Mouse (Mus musculus): ENCODE results near the gene Gm3159. TPM values are rescaled to one million over a fixed set of nuclear protein-coding genes. Genes with fewer than 3 reads are reported as not detected.
"Not testable (repeated sequence)": the region's sequence is repeated elsewhere in the genome, so short reads cannot be mapped to it uniquely, and the experiment has no call there.

Gm3159 gene
- not detected in 2 replicates for polyA plus RNA-seq (2015; fragmentation: Nextera tagmentation; extraction: Ambion mirVana)

GRCm38 (mm10) chr14:4397226-4397625 is at the start of gene Gm3159:
TSS of gene Gm3159 (plus strand) at chr14:4397526.
- ATAC-seq (replicated peaks; ENCODE audit: extremely low read depth, insufficient read depth, low FRiP score); H3K9me3 ChIP-seq (replicated peaks; ENCODE audit: control insufficient read depth, low read length); H3K4me1 ChIP-seq (ENCODE audit: control insufficient read depth, insufficient read depth, low read length); H3K9ac ChIP-seq (ENCODE audit: low read length); H3K4me2 ChIP-seq (ENCODE audit: low read depth, low read length); H3K36me3 ChIP-seq (ENCODE audit: control insufficient read depth, insufficient read depth); H3K4me3 ChIP-seq (ENCODE audit: low read length); H3K27ac ChIP-seq (ENCODE audit: low read length); H3K27me3 ChIP-seq (ENCODE audit: control insufficient read depth, insufficient read depth, low read length): not testable (repeated sequence)
- WGBS = 33% methylated on average over 1 of the region's 3 CpGs

- not testable (repeated sequence) for H3K4me2 ChIP-seq (ENCODE audit: low read depth, low read length); ATAC-seq (replicated peaks; ENCODE audit: extremely low read depth, insufficient read depth, low FRiP score); H3K9ac ChIP-seq (ENCODE audit: low read length); H3K27me3 ChIP-seq (ENCODE audit: control insufficient read depth, insufficient read depth, low read length); H3K36me3 ChIP-seq (ENCODE audit: control insufficient read depth, insufficient read depth); H3K4me1 ChIP-seq (ENCODE audit: control insufficient read depth, insufficient read depth, low read length); H3K9me3 ChIP-seq (replicated peaks; ENCODE audit: control insufficient read depth, low read length); H3K27ac ChIP-seq (ENCODE audit: low read length); H3K4me3 ChIP-seq (ENCODE audit: low read length)
- 94% methylated on average over 3 of the region's 3 CpGs for WGBS
Observed at GRCm38 (mm10) chr14:4368991-4369390, 28.3 kb upstream of the Gm3159 start.

GRCm38 (mm10) chr14:4369691-4370090 is 27.6 kb upstream of the Gm3159 start:
- H3K36me3 ChIP-seq (ENCODE audit: control insufficient read depth, insufficient read depth); H3K4me2 ChIP-seq (ENCODE audit: low read depth, low read length); H3K9me3 ChIP-seq (replicated peaks; ENCODE audit: control insufficient read depth, low read length); H3K4me1 ChIP-seq (ENCODE audit: control insufficient read depth, insufficient read depth, low read length); ATAC-seq (replicated peaks; ENCODE audit: extremely low read depth, insufficient read depth, low FRiP score); H3K27ac ChIP-seq (ENCODE audit: low read length); H3K27me3 ChIP-seq (ENCODE audit: control insufficient read depth, insufficient read depth, low read length); H3K4me3 ChIP-seq (ENCODE audit: low read length); H3K9ac ChIP-seq (ENCODE audit: low read length): not testable (repeated sequence)
- whole genome bisulfite sequencing = 49% methylated on average over 2 of the region's 3 CpGs

GRCm38 (mm10) chr14:4377871-4378270 is 19.5 kb upstream of the Gm3159 start:
- not testable (repeated sequence) for H3K9ac ChIP-seq (ENCODE audit: low read length); H3K27ac ChIP-seq (ENCODE audit: low read length); H3K27me3 ChIP-seq (ENCODE audit: control insufficient read depth, insufficient read depth, low read length); H3K4me1 ChIP-seq (ENCODE audit: control insufficient read depth, insufficient read depth, low read length); H3K9me3 ChIP-seq (replicated peaks; ENCODE audit: control insufficient read depth, low read length); ATAC-seq (replicated peaks; ENCODE audit: extremely low read depth, insufficient read depth, low FRiP score); H3K36me3 ChIP-seq (ENCODE audit: control insufficient read depth, insufficient read depth); H3K4me3 ChIP-seq (ENCODE audit: low read length); H3K4me2 ChIP-seq (ENCODE audit: low read depth, low read length)

DNA sequence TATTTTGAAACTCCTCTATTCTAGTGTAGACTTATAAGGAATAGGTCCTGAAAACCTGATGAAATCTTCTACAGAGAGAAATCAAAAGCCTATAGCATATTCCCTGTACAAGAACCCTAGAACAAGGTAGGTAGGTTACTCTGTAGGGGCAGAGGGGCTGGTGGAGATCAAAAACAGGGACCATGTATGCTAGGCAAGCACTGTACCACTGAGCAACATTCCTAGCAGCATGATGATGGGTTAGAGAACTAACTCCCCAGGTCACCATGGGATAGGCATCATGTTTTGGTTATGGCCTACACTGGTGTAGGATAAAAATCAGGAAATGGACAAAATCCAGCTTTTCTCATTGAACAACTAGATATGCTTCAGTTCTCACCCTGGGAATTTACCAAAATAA is 11.7 kb upstream of the Gm3159 start:
- not testable (repeated sequence) for H3K9me3 ChIP-seq (replicated peaks; ENCODE audit: control insufficient read depth, low read length); H3K4me1 ChIP-seq (ENCODE audit: control insufficient read depth, insufficient read depth, low read length); H3K4me2 ChIP-seq (ENCODE audit: low read depth, low read length); H3K36me3 ChIP-seq (ENCODE audit: control insufficient read depth, insufficient read depth); H3K27ac ChIP-seq (ENCODE audit: low read length); H3K4me3 ChIP-seq (ENCODE audit: low read length); H3K9ac ChIP-seq (ENCODE audit: low read length); H3K27me3 ChIP-seq (ENCODE audit: control insufficient read depth, insufficient read depth, low read length); ATAC-seq (replicated peaks; ENCODE audit: extremely low read depth, insufficient read depth, low FRiP score)

DNA sequence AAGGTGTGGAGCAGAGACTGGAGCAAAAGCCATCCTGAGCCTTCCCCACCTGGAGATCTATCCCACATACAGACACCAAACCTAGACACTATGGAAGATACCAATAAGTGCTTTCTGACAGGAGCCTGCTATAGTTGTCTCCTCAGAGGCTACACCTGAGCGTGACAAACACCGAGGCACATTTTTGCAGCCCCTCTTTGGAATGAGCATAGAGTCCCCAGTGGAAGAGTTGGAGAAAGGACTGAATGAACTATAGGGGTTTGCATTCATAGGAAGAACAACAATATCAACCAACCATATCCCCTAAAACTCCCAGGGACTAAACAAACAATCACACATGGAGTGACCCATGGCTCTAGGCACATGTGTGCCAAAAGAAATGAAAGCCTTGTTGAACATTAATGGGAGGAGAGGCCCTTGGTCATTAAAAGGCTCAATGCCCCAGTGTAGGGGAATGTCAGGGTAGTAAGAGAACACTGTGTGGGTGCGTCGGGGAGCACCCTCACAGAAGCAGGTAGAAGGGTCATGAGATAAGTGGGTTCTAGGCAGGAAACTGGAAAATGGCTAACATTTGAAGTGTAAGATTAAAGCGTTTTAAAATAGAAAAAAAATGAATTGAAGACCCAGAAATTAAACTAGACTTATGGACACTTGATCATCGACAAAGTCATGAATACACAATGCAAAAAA is 4.3 kb upstream of the Gm3159 start:
- H3K27ac ChIP-seq (ENCODE audit: low read length); H3K4me1 ChIP-seq (ENCODE audit: control insufficient read depth, insufficient read depth, low read length); H3K4me3 ChIP-seq (ENCODE audit: low read length); H3K9me3 ChIP-seq (replicated peaks; ENCODE audit: control insufficient read depth, low read length); H3K36me3 ChIP-seq (ENCODE audit: control insufficient read depth, insufficient read depth); H3K4me2 ChIP-seq (ENCODE audit: low read depth, low read length); ATAC-seq (replicated peaks; ENCODE audit: extremely low read depth, insufficient read depth, low FRiP score); H3K27me3 ChIP-seq (ENCODE audit: control insufficient read depth, insufficient read depth, low read length); H3K9ac ChIP-seq (ENCODE audit: low read length): not testable (repeated sequence)
- 79% methylated on average over 2 of the region's 6 CpGs for WGBS

GRCm38 (mm10) chr14:4398624-4399023 is 1.3 kb downstream of the Gm3159 start:
- not testable (repeated sequence) for H3K36me3 ChIP-seq (ENCODE audit: control insufficient read depth, insufficient read depth); H3K9me3 ChIP-seq (replicated peaks; ENCODE audit: control insufficient read depth, low read length); ATAC-seq (replicated peaks; ENCODE audit: extremely low read depth, insufficient read depth, low FRiP score); H3K4me3 ChIP-seq (ENCODE audit: low read length); H3K27me3 ChIP-seq (ENCODE audit: control insufficient read depth, insufficient read depth, low read length); H3K4me2 ChIP-seq (ENCODE audit: low read depth, low read length); H3K9ac ChIP-seq (ENCODE audit: low read length); H3K4me1 ChIP-seq (ENCODE audit: control insufficient read depth, insufficient read depth, low read length); H3K27ac ChIP-seq (ENCODE audit: low read length)

- not testable (repeated sequence) for H3K9ac ChIP-seq (ENCODE audit: low read length); ATAC-seq (replicated peaks; ENCODE audit: extremely low read depth, insufficient read depth, low FRiP score); H3K4me3 ChIP-seq (ENCODE audit: low read length); H3K27ac ChIP-seq (ENCODE audit: low read length); H3K27me3 ChIP-seq (ENCODE audit: control insufficient read depth, insufficient read depth, low read length); H3K4me1 ChIP-seq (ENCODE audit: control insufficient read depth, insufficient read depth, low read length); H3K4me2 ChIP-seq (ENCODE audit: low read depth, low read length); H3K36me3 ChIP-seq (ENCODE audit: control insufficient read depth, insufficient read depth); H3K9me3 ChIP-seq (replicated peaks; ENCODE audit: control insufficient read depth, low read length)
- 77% methylated on average over 5 of the region's 5 CpGs for WGBS
Observed at GRCm38 (mm10) chr14:4400115-4400789, 2.9 kb downstream of the Gm3159 start.

DNA sequence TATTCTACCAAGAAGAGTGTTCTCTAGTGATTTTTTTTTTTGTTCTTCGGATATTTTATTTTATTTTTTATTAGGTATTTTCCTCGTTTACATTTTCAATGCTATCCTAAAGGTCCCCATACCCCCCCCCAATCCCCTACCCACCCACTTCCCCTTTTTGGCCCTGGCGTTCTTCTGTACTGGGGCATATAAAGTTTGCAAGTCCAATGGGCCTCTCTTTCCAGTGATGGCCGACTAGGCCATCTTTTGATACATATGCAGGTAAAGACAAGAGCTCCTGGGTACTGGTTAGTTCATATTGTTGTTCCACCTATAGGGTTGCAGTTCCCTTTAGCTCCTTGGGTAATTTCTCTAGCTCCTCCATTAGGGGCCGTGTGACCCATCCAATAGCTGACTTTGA is 3.9 kb downstream of the Gm3159 start:
- not testable (repeated sequence) for H3K4me2 ChIP-seq (ENCODE audit: low read depth, low read length); H3K27me3 ChIP-seq (ENCODE audit: control insufficient read depth, insufficient read depth, low read length); H3K4me3 ChIP-seq (ENCODE audit: low read length); H3K36me3 ChIP-seq (ENCODE audit: control insufficient read depth, insufficient read depth); H3K4me1 ChIP-seq (ENCODE audit: control insufficient read depth, insufficient read depth, low read length); H3K27ac ChIP-seq (ENCODE audit: low read length); H3K9ac ChIP-seq (ENCODE audit: low read length); H3K9me3 ChIP-seq (replicated peaks; ENCODE audit: control insufficient read depth, low read length); ATAC-seq (replicated peaks; ENCODE audit: extremely low read depth, insufficient read depth, low FRiP score)
- 62% methylated on average over 5 of the region's 5 CpGs for whole genome bisulfite sequencing

All from heart, embryonic 16.5 days (tissue).